Mouse (Mus musculus) skeletal muscle tissue, adult 2 months (tissue): ENCODE results near the gene Ppp3ca.

ENCODE experiments used
- DNase-seq: peaks from one replicate; pipeline ENCODE4 v3.0.0-alpha.2; 2012; ENCODE audit warnings: low read depth, low spot score

Gene Ppp3ca

DNA sequence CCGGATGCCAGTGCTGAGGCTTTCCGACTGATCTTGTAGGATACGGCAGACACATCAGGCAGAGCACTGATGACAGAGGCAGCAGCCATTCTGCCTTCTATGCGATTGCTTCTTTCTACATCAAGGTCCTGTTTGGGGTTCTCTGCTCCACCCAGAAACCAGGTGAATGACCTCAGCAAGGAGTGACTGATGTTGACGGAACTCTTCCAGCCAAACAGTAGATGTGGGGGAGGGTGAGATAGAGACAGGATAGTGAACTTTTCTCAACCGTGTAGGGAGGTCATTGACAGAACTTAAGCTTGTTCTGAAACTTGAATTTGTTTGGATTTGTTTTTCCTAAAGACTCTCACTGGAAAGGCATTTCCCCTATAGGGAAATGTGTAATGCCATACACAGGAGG lies 142.2 kb downstream of the Ppp3ca start:
- no peak for DNase-seq

DNA sequence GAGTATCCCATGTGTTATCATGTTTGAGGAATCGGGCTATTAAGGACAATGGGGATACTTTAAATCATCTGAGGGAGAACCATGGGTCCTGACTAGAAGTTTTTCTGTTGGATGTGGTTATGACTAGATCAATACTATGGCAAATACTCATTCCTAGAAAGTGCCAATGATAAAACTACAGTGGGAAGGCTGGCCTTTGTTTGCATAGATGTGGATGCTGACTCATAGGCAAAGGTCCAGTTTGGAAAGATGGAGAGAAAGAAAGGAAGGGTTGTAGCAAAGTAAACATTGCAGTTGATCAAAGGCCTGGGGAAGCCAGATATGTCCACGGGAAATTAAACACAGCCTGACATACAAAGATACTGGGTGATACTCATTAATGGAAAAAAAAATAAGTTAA lies 142.9 kb downstream of the Ppp3ca start:
- no peak for DNase-seq

DNA sequence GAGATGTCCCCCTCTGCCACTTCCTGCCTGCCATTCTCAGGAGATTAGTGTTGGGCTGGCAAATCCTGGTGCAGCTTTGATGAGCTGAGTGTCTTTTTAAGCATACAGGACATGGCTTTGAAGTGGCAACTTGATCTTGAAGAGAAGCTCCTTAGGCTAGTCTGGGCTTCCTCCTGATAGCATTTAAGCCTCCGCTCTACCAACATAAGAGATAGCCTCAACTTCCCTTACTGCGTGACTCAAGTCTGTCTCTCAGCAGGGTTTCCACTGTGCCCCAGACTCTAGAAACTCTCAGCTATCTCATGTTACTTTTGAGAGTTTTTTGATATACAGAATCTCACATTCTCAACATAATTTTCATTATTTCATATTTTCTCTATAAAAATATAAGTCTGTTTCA lies 144.0 kb downstream of the Ppp3ca start:
- no peak for DNase-seq

DNA sequence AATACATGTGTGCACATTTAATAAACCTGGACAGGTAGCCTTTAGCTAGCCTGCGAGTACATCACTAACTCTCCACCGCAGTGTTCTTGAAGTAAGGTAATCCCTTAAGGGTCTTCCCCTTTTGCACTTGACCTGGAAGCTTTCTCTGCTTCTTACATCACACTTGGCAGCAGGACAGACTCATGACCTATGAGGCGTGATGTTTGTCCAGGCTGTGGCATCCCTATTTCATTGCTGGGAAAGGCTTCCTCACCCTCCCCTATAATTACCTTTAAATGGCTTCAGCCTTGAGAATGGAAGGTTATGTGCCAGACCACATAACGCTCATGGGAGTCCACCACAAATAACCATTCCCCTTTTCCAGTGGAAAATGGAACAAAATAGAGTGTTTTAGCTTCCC lies 145.0 kb downstream of the Ppp3ca start:
- DNase-seq: peak; percentile 31

DNA sequence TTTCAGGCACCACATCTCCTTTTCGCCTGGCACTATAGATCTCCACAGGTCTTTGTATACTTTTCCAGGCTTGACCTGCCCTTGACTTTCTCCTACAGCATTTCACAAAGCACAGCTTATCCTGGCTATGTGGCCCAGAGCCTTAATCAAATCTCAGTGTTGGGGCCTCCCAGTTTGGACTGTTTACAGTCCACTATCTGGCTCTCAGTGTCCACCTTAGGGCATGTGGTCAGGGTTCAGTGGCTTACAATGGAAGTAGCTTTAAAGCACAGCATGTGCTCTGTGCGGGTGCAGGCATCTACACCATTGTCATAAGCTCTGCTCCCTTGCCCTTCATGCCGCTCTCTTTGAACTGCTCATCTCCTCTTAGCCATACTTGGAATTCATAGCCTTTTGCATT lies 146.4 kb downstream of the Ppp3ca start:
- DNase-seq: no peak

DNA sequence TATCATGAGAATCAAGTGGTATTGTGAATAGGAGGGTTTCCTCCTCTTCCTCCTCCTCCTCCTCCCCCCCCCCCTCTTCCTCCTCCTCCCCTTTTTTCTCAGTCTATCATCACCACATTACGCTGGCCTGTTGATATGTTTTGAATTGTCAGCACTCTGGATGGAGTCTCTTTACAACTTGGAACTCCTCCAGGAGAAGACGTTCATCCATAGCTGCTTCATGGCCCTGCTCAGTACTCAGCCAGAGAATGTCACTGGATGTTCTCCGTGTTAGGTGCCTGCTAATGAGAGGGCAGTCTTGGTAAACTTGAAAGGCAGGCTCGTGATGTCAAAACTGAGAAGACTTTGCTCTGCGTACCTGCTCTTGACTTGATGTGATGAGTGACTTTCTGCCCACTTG lies 149.1 kb downstream of the Ppp3ca start:
- peak; percentile 86 for DNase-seq

DNA sequence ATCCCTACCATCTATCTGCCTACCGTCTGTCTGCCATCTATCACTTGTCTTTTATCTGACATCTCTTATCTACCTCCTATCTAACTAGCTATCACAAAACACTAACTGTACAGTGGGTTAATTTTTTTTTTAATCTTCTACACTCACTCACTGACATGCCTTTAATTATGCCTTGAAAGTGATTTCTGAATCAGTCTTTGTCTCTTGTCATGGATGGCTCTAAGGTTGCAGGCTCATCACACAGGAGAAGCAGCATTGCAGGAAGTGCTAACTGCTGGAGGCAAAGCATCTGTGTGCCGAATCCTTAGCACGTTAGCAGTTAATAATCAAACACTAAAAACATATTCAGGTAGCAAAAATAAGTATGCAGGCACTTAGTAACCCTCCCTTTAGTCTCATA lies 151.1 kb downstream of the Ppp3ca start:
- no peak for DNase-seq

DNA sequence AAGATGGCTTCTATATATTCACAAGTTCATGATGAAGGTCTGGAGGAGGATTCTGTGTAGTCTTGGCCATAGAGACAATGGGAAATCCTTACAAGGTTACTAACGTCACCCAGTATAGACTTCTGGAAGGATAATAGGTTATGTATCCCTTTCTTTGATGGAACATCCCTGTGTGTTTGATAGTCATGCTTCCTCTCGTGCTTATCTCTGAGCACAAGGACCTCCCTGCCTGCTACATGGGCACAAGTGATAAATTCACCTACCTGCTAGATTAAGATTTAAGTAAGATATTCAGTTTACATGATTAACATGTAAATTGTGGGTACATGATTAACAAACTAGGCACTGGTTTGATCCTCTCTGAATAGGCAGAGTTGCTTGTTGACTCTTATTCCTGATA lies 152.1 kb downstream of the Ppp3ca start:
- DNase-seq: no peak

DNA sequence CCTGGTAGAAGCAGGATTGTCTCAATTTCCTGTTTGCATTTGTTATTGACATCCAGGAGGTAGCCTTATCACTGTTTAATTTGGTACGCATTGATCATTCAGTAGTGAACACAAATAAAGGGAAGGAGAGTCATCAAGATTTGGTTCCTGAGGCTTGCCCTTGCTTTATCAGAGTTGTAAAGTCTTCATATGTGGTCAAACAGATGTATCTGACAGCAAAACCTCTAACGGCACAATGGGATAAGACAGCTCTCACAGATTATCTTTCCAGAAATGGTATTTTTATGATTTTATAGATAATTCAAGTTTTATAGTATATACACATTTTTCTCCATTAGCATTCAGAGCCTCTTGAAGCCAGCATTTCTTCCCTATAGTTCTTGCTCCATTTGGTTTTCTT lies 152.5 kb downstream of the Ppp3ca start:
- DNase-seq: no peak

DNA sequence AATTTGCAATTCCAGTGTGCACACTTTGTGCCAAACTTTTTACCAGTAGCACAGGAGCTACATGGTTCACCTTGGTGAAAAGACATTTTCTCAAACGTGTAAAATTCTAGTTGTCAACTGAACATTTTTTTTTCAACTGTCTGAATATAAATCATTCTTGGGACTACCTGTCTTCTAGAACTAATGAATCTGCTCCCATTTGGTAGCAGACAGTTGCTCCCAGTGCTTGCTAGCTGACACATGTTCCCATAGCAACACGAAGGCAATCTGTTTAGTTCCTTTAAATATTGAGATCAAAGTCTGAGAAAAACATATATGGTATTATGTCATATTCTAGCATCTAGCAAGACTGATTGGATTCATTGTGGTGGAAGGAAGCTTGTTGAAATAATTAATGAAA lies 158.5 kb downstream of the Ppp3ca start:
- DNase-seq: no peak

DNA sequence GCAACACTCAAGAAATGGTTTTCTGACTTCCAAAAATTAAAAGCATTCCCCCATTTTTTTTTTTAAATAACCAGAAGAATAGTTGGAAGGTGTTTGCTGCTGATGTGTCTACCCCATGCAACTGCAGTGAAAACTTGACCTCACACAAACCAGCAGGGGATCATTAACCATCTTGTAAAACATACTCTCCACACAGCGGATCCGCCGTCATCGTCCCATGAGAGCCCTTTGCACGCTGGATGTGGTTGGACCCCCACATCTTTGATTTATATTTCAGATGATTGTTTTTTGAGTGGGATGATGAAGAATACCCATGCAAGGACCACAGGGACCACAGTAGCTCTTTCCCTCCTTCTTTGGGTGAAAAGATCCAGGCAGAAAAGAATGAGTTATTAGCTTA lies 159.2 kb downstream of the Ppp3ca start:
- DNase-seq: no peak

DNA sequence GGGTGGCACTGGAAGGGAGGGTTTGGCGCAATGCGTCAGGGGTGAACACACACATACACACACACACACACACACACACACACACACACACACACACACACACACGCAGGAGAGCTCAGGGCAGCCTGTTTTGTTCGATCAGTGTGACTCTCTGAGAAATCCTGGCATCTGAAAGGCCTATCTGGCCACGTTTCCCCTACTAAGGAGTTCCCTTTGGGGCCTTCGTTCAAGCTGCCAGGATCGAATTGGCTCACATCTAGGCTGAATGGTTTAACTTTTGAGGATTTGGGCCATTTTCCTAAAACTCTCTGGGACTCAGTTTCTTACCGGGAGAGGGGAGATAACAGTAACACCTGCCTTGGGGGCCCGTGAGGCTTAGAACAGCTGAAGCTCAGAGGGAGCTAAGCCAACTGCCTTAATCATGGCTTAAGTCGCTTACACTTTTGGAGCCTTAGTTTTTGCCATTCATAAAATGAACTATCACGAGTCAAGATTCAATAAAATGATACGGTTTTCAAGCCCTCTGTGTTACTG lies 160.8 kb downstream of the Ppp3ca start:
- DNase-seq: no peak

DNA sequence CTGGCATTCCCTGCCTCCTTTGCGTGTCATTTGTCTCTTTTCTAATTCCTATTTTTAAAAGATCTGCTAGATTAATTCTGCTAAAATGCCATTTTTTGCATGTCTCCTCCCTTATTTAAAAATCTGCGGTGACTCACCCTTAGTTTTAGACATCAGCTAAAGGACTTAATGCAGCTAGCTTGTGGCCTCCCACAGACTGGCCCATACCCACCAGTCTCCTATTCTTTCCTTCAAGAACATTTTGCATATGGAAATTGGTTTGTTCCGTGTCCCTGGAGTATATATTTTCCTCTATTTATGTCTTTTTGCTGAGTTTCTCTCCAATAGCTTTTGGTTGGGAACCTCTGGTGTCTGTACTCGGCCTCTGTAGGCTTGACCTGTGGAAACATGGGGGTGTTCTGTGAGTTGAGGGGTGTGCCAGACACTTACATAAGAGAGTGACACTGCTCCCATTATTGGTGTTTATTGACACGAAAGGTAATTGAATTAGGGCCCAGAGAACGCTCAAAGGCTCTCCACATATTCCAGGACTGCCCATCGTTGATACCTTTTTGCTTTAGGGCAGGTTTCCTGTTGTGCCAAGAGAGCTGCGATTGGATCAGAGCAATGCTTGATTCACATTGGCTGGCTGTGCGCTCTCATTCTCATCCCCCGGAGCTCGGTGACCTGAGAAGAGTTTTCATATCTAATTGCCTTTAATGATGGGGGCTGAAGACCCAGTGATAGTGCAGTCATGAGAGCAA lies 163.2 kb downstream of the Ppp3ca start:
- DNase-seq: no peak

DNA sequence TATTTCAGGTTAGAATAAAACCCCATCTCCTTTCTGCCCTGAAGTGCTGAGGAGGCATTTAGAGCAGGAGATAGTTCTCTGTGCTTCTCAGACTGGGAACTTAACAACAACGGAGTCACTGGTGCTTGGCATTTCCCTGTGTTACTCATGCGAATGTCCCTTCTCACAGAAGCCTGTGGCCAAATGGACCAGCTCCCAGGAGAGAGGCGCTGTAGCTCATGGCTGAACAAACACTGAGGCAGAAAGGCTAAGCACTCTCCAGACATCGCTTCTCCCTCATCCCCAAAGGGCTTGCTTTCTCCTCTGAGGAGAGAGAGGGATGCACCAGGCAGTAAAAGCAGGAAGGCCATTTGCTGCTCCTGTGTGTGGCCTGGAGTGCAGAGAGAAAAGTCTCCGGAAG lies 164.0 kb downstream of the Ppp3ca start:
- peak; percentile 42 for DNase-seq

DNA sequence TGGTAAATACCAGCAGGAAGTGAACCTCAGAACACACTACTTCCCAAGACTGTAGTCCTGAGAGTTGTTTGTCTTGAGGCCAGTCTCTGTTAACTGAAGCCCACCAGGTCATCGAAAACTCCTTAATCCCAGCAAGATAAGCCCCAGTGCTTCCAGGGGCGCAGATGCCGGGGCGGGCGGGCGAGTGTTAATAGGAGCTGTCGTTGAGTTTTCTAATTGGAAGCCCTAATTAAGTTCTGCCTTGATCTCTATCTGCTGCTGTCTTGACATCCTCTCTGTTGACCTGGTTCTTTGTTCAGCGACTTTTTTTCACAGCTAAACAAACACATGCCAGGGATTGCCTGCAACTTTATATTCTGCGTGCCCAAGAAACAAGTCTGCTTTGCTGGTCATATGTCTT lies 165.9 kb downstream of the Ppp3ca start:
- no peak for DNase-seq

DNA sequence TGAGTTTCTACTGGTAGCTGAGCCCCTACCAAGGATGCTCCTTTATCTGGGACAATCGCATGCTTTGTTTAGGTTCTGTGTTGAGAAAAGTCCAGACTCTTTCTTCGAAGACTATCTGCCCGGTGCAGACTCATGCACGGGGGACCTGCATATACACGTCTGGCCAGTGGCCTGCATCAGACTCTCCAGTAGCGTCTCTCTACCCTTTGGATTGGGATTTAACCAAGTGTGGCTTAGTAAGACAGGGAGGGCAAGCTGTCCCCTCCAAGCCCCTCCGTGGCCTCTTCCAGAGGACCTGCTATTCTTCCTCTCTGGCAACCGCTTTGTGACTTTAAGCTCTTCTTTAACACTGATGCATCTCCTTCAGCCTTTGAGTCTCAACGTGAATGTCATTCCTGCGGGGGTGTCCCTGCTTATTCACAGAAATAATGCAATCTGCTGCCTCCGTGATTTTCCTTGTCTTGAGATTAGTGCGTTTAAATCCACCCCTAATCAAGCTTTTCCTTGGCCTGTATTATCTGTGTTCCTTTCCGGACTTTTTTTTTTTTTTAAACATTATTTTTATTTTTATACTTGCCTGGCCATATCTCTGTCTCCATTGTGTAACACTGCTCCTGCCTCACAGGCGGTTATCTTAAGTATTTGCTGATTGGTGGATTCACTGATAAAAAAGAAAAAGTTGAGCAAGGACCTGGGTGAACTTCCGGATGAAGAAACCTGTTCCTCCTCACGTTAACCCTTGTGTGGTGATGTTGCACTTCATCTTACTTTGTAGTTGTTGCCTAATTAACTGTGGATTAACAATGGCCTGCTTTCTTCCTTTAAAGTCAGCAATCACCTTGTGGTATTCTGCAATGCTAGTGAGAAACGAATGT lies 166.6 kb downstream of the Ppp3ca start:
- DNase-seq: no peak

DNA sequence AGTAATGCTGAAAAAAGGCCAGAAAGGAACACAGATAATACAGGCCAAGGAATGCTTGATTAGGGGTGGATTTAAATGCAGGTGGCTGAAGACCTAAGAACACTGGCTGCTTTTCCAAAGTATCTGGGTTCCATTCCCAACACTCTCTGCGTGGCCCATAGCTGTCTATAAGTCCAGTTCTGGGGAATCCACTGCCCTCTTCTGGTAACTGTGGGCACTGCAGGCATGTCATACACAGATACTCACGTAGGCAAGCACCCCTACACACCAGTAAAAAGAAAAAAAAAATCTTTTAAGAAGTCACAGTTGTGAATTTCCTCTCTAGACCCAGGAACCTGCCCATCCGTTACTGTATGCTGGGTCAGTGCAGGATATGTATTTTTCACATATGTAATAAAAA lies 167.7 kb downstream of the Ppp3ca start:
- DNase-seq: no peak

DNA sequence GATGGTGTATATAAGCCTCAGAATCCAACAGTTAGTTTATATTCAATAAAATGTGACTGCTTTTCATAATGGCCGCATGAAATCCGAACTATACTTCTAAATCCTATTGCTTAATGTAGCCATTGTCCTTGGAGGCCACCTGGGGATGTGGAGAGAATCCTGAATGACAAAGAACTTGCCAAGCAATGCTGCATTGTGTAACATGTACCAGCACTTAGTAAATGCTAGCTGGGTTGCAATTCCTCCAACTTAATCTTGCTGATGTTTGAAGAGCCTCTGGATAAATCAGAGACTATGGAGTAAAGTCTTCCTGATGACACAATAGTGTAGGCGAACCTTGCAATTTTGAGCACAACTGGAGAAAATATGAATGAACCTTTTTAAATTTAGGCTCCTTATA lies 171.4 kb downstream of the Ppp3ca start:
- DNase-seq: no peak

DNA sequence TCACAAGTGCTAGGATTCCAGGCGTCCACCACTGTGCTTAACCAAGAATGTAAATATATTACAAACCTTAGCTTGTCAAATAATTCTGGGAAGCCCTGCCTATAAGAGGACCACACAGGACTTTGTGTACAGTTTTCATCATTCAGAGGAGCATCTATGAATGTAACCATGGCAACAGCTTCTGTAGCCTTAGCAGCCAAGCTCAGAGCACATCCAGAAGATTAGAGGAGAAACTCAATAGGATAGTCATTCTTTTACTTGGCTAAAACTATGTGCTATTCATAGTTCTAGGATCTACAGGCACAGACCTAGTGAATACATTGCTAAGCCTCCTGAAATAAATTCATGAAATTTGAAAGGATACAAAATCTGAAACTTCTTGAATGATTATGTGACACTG lies 172.5 kb downstream of the Ppp3ca start:
- DNase-seq: no peak

DNA sequence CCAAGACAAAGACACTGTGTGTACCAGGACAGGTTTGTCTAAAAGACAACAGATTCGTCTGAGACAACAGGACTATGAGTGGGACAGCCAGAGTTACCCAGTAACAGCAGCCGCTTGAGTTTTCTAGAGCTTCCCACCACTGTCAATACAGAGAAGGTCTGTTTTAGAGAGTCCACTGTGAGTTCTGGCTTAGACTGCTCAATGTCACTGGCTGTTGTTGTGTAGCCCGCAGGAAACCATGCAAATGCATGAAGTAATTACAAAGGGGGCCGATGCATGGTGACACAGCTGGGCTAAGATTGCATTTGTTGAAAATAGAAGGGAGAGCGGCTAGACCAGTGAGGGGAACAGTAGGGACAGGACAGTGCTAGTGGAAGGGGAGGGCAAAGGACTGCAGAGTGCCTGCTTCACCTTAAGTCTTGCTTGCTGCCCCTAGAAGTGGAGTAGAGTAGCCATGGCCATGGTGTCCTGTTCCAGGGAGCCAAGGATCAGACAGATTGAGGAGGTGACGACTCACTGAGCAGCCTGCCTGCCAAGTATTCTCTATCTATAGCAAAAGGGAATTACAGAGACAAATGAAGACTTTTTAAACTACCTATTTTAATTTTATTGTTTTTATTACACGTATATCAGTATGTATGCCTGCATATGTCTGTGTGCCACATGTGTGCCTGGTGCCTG lies 174.0 kb downstream of the Ppp3ca start:
- DNase-seq: no peak

DNA sequence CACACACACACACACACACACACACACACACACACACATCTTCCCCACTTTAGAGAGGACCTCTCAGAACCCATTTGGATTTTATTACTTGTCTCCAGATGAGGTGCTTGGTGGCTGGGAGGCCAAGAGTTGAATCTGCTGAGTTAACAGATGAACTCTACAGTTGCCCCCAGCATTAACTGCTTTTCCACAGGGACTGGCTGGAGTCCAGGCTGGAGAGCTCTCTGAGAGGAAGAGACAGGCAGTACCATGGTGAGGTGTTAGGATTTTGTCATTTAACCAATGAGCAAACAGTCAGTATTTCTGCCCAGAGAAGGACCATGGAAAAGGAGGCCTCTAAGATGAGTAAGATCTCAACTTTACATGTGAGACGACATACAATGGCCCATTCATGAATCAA lies 179.1 kb downstream of the Ppp3ca start:
- no peak for DNase-seq

DNA sequence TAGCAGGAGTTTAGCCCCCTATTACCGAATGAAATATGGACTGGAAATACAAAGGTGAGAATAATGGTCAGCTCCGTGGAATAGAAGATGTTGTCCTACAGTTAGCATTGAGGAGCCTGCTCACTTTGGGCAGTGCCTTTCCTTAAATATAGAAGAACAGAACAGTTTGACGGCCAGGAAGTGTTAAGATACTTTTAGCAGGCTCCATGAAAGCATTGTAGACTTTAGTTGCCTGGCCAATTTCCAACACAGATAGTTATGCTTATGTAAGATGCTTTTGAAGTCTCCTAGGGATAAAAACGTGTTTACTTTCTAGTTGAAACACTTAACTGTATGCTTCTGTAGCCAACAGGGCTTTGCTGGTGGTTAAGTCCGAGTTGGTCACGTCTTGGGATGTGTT lies 183.0 kb downstream of the Ppp3ca start:
- DNase-seq: peak; percentile 7
